Mouse (Mus musculus) neural tube, embryonic 13.5 days (tissue): ENCODE data around the gene Prickle2. TPM values are rescaled to one million over a fixed set of nuclear protein-coding genes. Genes with fewer than 3 reads are reported as not detected.

Experiments
- ATAC-seq: fragments of 200-750 bp; cut with Nextera tagmentation; 2 replicates; pipeline ENCODE4 v1.8.0; 2017; ENCODE audit warnings: low read depth, mild to moderate bottlenecking, moderate TSS enrichment, moderate library complexity
- H3K27ac ChIP-seq: fragments of 300-500 bp; sonication (generic); replicated peaks from 2 replicates; pipeline ENCODE4 v1.5.1; 2015; ENCODE audit warnings: moderate library complexity, mild to moderate bottlenecking, inconsistent platforms
- H3K27me3 ChIP-seq: fragments of 300-500 bp; sonication (generic); 2 replicates; pipeline ENCODE4 v1.6.1; 2015; ENCODE audit warnings: mild to moderate bottlenecking, inconsistent platforms
- H3K36me3 ChIP-seq: fragments of 300-500 bp; sonication (generic); 2 replicates; pipeline ENCODE4 v1.6.1; 2015; ENCODE audit warnings: mild to moderate bottlenecking, inconsistent platforms
- H3K4me1 ChIP-seq: fragments of 300-500 bp; sonication (generic); replicated peaks from 2 replicates; pipeline ENCODE4 v1.6.1; 2015; ENCODE audit warnings: inconsistent platforms
- H3K4me2 ChIP-seq: fragments of 300-500 bp; sonication (generic); 2 replicates; pipeline ENCODE4 v1.6.1; 2015; ENCODE audit warnings: inconsistent platforms, mild to moderate bottlenecking, moderate library complexity
- H3K4me3 ChIP-seq: fragments of 300-500 bp; sonication (generic); 2 replicates; pipeline ENCODE4 v1.5.1; 2015; ENCODE audit warnings: mild to moderate bottlenecking, inconsistent platforms
- H3K9ac ChIP-seq: fragments of 300-500 bp; sonication (generic); 2 replicates; pipeline ENCODE4 v1.6.1; 2015; ENCODE audit warnings: moderate library complexity, mild to moderate bottlenecking, inconsistent platforms
- H3K9me3 ChIP-seq: fragments of 300-500 bp; sonication (generic); 2 replicates; pipeline ENCODE4 v1.6.1; 2016; ENCODE audit warnings: inconsistent platforms
- WGBS: fragments of 180-500 bp; shearing (Covaris S2); methylation state at CpG from one replicate; pipeline ENCODE4 v1.1.7; 2015; 5-methylcytosine and 5-hydroxymethylcytosine counted together
- polyA plus RNA-seq: library from polyadenylated mRNA; unstranded; fragments of >200 nt; fragmentation: Nextera tagmentation; extraction: Ambion mirVana; gene quantifications from 2 replicates; pipeline ENCODE4 v1.2.1, GENCODE M21; 2015

The Prickle2 gene
- polyA plus RNA-seq, 1 experiment from 2014 or later: 12.3 TPM

GRCm38 (mm10) chr6:92570090-92570489 lies 135.9 kb downstream of the Prickle2 start:
- Histone ChIP-seq H3K4me3 (no peak overlapping the region), H3K36me3 (no peaks in the 10 kb centered on the region), H3K27me3 (no peaks in the 10 kb centered on the region), H3K27ac (peak overlapping the region; percentile 70), H3K4me2 (no peak overlapping the region), H3K4me1 (peaks cover 23% of the 10 kb centered on the region), H3K9me3 (no peaks in the 10 kb centered on the region), H3K9ac (no peak overlapping the region; the same call in 1 of the 2 replicates)
- WGBS: 32% methylated on average over 7 of the region's 7 CpGs
- ATAC-seq: no peak

GRCm38 (mm10) chr6:92569283-92569682 lies 136.7 kb downstream of the Prickle2 start:
- no peaks in the 10 kb centered on the region for H3K27me3 ChIP-seq
- H3K27ac ChIP-seq: peak overlapping the region; percentile 70; the same call in 1 of the 2 replicates
- no peak for ATAC-seq
- WGBS: 23% methylated on average over 4 of the region's 4 CpGs
- H3K9ac ChIP-seq: no peak overlapping the region
- H3K36me3 ChIP-seq: no peaks in the 10 kb centered on the region
- no peak overlapping the region for H3K4me3 ChIP-seq
- no peaks in the 10 kb centered on the region for H3K9me3 ChIP-seq
- H3K4me2 ChIP-seq: no peak overlapping the region
- H3K4me1 ChIP-seq: peaks cover 20% of the 10 kb centered on the region; the same call in 1 of the 2 replicates

GRCm38 (mm10) chr6:92559261-92559660 lies 146.7 kb downstream of the Prickle2 start:
- Histone ChIP-seq H3K4me2 (no peak overlapping the region), H3K27me3 (no peaks in the 10 kb centered on the region), H3K36me3 (no peaks in the 10 kb centered on the region), H3K4me1 (peaks cover 8% of the 10 kb centered on the region; the same call in 1 of the 2 replicates), H3K4me3 (no peak overlapping the region), H3K27ac (no peak overlapping the region), H3K9me3 (no peaks in the 10 kb centered on the region), H3K9ac (no peak overlapping the region)
- WGBS: 100% methylated on average over 1 of the region's 1 CpGs
- ATAC-seq: no peak

- ATAC-seq: no peak
- H3K4me1 ChIP-seq: peaks cover 8% of the 10 kb centered on the region; the same call in 1 of the 2 replicates
- H3K9ac ChIP-seq: no peak overlapping the region
- H3K27ac ChIP-seq: no peak overlapping the region
- WGBS: 74% methylated on average over 2 of the region's 2 CpGs
- H3K4me2 ChIP-seq: no peak overlapping the region
- H3K4me3 ChIP-seq: no peak overlapping the region
- no peaks in the 10 kb centered on the region for H3K9me3 ChIP-seq
- H3K36me3 ChIP-seq: no peaks in the 10 kb centered on the region
- H3K27me3 ChIP-seq: no peaks in the 10 kb centered on the region
Observed at GRCm38 (mm10) chr6:92555675-92556074, 150.3 kb downstream of the Prickle2 start.

GRCm38 (mm10) chr6:92553086-92553485 lies 152.9 kb downstream of the Prickle2 start:
- Histone ChIP-seq H3K36me3 (no peaks in the 10 kb centered on the region), H3K4me2 (no peak overlapping the region), H3K4me1 (peaks cover 8% of the 10 kb centered on the region; the same call in 1 of the 2 replicates), H3K9me3 (no peaks in the 10 kb centered on the region), H3K27me3 (no peaks in the 10 kb centered on the region), H3K9ac (no peak overlapping the region), H3K27ac (no peak overlapping the region), H3K4me3 (no peak overlapping the region)
- no peak for ATAC-seq
- WGBS: 88% methylated on average over 4 of the region's 4 CpGs

- WGBS: 85% methylated on average over 8 of the region's 8 CpGs
- Histone ChIP-seq H3K27me3 (no peaks in the 10 kb centered on the region), H3K9me3 (no peaks in the 10 kb centered on the region)
Observed at GRCm38 (mm10) chr6:92549246-92549645, 156.7 kb downstream of the Prickle2 start.

DNA sequence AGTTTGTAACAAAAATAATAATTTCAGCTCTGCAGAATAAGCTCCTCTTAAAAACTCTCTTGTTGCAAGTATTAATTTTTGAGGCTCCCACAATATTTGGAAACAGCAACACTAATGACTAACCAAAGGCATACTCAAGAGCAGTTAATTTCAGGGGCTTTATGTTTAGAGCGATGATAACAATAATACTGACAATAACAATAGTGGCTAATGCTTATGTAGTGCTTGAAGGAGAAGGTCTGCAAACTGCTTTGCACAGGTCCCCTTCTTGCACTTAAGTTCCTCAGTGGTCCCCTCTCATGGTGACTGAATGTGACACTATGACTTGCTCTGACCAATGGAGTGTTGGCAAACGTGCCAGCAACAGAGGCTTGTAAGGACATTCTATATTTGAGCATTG lies 160.8 kb downstream of the Prickle2 start:
- no peaks in the 10 kb centered on the region for H3K9me3 ChIP-seq
- no peak overlapping the region for H3K4me2 ChIP-seq
- no peak overlapping the region for H3K9ac ChIP-seq
- H3K27ac ChIP-seq: peak overlapping the region; percentile 15; the same call in 1 of the 2 replicates
- H3K4me3 ChIP-seq: no peak overlapping the region
- WGBS: 84% methylated on average over 2 of the region's 2 CpGs
- peaks cover 24% of the 10 kb centered on the region for H3K4me1 ChIP-seq
- peak; percentile 53; the same call in 1 of the 2 replicates for ATAC-seq
- no peaks in the 10 kb centered on the region for H3K36me3 ChIP-seq
- H3K27me3 ChIP-seq: no peaks in the 10 kb centered on the region

More at GRCm38 (mm10) chr6:92549246-92549645, 156.7 kb downstream of the Prickle2 start:
- no peak overlapping the region for H3K4me3 ChIP-seq
- H3K4me1 ChIP-seq: peaks cover 6% of the 10 kb centered on the region; the same call in 1 of the 2 replicates
- H3K4me2 ChIP-seq: no peak overlapping the region
- H3K9ac ChIP-seq: no peak overlapping the region
- H3K27ac ChIP-seq: no peak overlapping the region
- H3K36me3 ChIP-seq: no peaks in the 10 kb centered on the region
- ATAC-seq: no peak

DNA sequence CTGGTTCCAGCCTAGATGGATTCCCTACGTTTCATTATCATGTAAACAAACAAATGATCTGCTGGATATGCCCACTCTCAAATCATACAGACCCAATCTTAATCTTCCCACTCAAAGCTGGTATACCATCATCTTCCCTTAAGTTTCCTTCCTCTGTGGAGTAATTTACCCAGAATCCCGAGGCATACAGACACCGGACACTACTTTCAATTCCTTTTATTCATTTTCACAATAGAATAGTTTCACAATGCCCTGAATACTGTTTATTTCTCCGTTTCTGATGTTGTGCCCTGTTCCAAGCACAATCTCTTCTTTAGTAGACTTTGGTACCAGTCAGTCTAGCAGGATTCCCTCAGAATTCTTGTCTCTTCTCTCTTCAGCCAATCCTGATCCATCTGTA lies 162.1 kb downstream of the Prickle2 start:
- H3K27me3 ChIP-seq: no peaks in the 10 kb centered on the region
- ATAC-seq: no peak

GRCm38 (mm10) chr6:92542402-92543101 lies 163.4 kb downstream of the Prickle2 start:
- H3K9me3 ChIP-seq: no peaks in the 10 kb centered on the region
- H3K4me3 ChIP-seq: no peak overlapping the region
- WGBS: 60% methylated on average over 5 of the region's 5 CpGs
- H3K4me2 ChIP-seq: no peak overlapping the region
- H3K9ac ChIP-seq: no peak overlapping the region
- H3K4me1 ChIP-seq: peaks cover 24% of the 10 kb centered on the region
- H3K36me3 ChIP-seq: no peaks in the 10 kb centered on the region
- no peak overlapping the region for H3K27ac ChIP-seq
- ATAC-seq: no peak; the same call in 1 of the 2 replicates
- no peaks in the 10 kb centered on the region for H3K27me3 ChIP-seq

More for the DNA sequence above, 162.1 kb downstream of the Prickle2 start:
- WGBS: 84% methylated on average over 4 of the region's 4 CpGs
- Histone ChIP-seq H3K4me1 (peaks cover 24% of the 10 kb centered on the region), H3K4me3 (no peak overlapping the region), H3K9ac (no peak overlapping the region), H3K4me2 (no peak overlapping the region), H3K36me3 (no peaks in the 10 kb centered on the region), H3K27ac (no peak overlapping the region), H3K9me3 (no peaks in the 10 kb centered on the region)

DNA sequence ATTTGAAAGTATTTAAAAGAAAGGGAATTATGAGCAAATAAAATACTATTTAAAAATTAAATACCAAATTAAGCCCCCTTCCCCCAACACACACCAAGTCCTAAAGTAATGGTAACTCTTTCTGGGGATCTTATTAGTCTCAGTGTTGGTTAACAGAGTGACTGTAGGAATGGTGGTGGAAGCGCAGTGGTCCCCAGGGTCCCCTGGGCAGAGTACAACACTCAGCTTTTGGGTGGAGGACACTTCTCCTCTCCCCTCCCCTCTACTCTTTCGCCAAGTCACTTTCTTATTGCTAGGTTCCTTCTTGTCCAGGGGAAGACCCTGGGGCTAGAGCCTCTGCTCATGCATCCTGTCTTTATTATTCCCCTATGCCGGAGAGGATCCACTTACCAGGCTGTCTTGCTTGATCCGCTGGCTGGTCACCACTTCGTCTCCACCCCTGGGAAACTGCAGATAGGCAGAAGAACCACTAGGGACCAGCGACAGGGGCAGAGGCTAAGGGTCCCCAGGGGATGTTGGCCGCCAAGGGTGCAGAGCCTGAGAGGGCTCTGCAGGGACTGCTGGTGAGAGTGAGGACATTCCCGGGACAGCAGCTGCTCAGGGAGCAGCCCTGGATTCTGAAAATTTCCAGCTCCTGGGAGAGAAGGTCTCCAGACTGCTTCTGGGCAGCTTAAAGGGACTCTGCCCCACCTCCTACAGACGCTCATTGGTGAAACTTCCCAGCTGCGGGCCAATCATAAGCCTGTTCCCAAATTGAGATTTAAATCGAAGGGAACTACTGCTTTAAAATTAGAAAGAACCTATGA lies 171.5 kb downstream of the Prickle2 start:
- peak overlapping the region; percentile 27 for H3K9ac ChIP-seq
- H3K9me3 ChIP-seq: no peaks in the 10 kb centered on the region
- H3K27me3 ChIP-seq: no peaks in the 10 kb centered on the region
- no peak overlapping the region for H3K27ac ChIP-seq
- H3K4me3 ChIP-seq: peak overlapping the region; percentile 27
- peak; percentile 34 for ATAC-seq
- H3K4me2 ChIP-seq: peak overlapping the region; percentile 48
- H3K36me3 ChIP-seq: no peaks in the 10 kb centered on the region
- peaks cover 36% of the 10 kb centered on the region for H3K4me1 ChIP-seq
- 14% methylated on average over 11 of the region's 11 CpGs for WGBS

- peaks cover 36% of the 10 kb centered on the region for H3K4me1 ChIP-seq
- no peaks in the 10 kb centered on the region for H3K27me3 ChIP-seq
- no peak for ATAC-seq
- no peaks in the 10 kb centered on the region for H3K9me3 ChIP-seq
- H3K36me3 ChIP-seq: no peaks in the 10 kb centered on the region
- H3K4me2 ChIP-seq: peak overlapping the region; percentile 48; the same call in 1 of the 2 replicates
- no peak overlapping the region for H3K4me3 ChIP-seq
- H3K9ac ChIP-seq: no peak overlapping the region
- 69% methylated on average over 8 of the region's 8 CpGs for WGBS
- no peak overlapping the region for H3K27ac ChIP-seq
Observed at GRCm38 (mm10) chr6:92533306-92534063, 172.5 kb downstream of the Prickle2 start.
